Mouse (Mus musculus): ENCODE results near the gene Tmem38a. TPM values are rescaled to one million over a fixed set of nuclear protein-coding genes. Genes with fewer than 3 reads are reported as not detected.

Tmem38a gene
- polyA plus RNA-seq, 1 experiment from 2014 or later = 12.1 TPM

DNA sequence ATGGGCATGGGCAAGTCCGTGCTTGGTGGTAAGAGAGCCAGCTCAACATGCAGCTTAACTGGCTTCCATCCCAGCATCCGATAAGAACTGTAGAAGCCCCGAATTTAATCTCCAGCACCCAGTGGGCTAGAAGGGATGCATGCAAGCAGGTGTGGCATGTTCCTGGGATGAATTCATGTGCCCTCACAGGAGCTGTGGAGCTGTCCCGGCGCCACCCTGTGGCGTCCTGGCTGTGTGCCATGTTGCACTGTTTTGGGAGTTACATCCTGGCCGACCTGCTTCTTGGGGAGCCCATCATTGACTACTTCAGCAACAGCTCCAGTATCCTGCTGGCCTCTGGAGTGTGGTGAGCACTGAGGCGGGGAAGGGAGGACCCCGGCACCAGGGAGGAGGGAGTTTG is 7.5 kb downstream of the Tmem38a start:
- Histone ChIP-seq H3K9me3 (ENCODE audit: control insufficient read depth, low read length) (no peaks in the 10 kb centered on the region), H3K4me1 (ENCODE audit: control insufficient read depth, insufficient read depth, low read length) (no peaks in the 10 kb centered on the region), H3K27ac (ENCODE audit: low read length) (no peak overlapping the region), H3K4me2 (ENCODE audit: low read depth, low read length) (no peak overlapping the region), H3K27me3 (replicated peaks; ENCODE audit: control insufficient read depth, insufficient read depth, low read length) (no peaks in the 10 kb centered on the region), H3K4me3 (ENCODE audit: low read length) (no peak overlapping the region), H3K36me3 (ENCODE audit: control insufficient read depth, insufficient read depth, low read length) (no peaks in the 10 kb centered on the region; the same call in 1 of the 2 replicates), H3K9ac (ENCODE audit: low read depth, low read length) (no peak overlapping the region)
- 76% methylated on average over 9 of the region's 9 CpGs for WGBS
- no peak for ATAC-seq

DNA sequence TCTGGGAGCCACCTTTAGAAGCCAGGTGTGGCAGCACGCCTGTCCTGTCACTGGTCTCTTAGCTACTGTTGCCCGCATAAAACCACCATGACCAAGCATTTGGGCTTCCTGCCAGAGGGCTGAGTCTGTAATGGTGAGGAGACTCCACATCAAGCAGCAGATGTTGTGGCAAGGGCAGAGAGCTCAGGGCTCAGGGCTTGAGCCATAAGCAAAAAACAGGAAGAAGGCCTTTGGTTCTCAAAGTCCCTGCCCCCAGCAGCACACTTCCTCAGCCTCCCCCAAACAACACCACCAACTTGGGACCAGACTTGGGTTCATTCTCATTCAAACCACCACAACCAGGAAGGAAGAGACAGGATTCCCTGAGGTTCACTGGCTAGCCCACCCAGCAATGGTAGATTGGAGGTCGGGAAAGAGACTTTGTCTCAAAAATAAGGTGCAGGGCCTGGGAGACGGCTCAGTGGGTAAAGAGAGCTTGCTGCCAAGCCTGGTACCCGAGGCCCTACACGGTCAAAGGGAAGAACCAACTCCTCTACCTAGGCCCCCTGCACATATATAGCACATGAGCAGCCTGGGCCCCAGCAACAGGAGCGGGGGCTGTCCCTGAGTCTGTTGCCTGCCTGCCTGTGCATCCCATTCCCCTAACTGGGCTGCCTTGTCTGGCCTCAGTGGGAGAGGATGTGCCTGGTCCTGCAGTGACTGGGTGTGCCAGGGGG is 11.4 kb downstream of the Tmem38a start:
- no peaks in the 10 kb centered on the region for H3K4me1 ChIP-seq (ENCODE audit: control insufficient read depth, insufficient read depth, low read length)
- no peak overlapping the region for H3K4me3 ChIP-seq (ENCODE audit: low read length)
- 75% methylated on average over 7 of the region's 7 CpGs for WGBS
- no peaks in the 10 kb centered on the region; the same call in 1 of the 2 replicates for H3K36me3 ChIP-seq (ENCODE audit: control insufficient read depth, insufficient read depth, low read length)
- no peak overlapping the region for H3K9ac ChIP-seq (ENCODE audit: low read depth, low read length)
- no peak overlapping the region for H3K4me2 ChIP-seq (ENCODE audit: low read depth, low read length)
- H3K27ac ChIP-seq (ENCODE audit: low read length) = no peak overlapping the region
- no peaks in the 10 kb centered on the region for H3K27me3 ChIP-seq (replicated peaks; ENCODE audit: control insufficient read depth, insufficient read depth, low read length)
- H3K9me3 ChIP-seq (ENCODE audit: control insufficient read depth, low read length) = no peaks in the 10 kb centered on the region
- no peak for ATAC-seq

DNA sequence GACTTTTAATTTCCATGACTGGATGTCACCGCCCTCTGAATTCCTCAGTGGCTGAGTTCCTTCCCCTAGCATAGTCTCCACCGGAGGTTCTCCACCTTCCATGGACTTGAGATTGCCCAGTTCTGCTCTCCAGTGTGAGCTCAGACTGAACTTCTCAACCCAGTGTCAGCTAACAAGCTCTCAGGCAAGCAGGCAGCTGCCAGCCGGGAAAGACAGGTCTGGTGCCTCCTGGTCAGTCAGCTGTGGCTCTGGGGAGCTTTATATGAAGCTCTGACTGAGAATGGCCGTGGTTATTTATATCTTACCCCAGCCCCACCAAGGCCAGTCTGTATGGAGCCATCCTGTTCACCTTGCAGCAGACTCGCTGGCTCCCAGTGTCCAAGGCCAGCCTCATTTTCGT is 12.5 kb downstream of the Tmem38a start:
- no peak for ATAC-seq
- Histone ChIP-seq H3K4me2 (ENCODE audit: low read depth, low read length) (no peak overlapping the region), H3K9me3 (ENCODE audit: control insufficient read depth, low read length) (no peaks in the 10 kb centered on the region), H3K9ac (ENCODE audit: low read depth, low read length) (no peak overlapping the region), H3K36me3 (ENCODE audit: control insufficient read depth, insufficient read depth, low read length) (no peaks in the 10 kb centered on the region; the same call in 1 of the 2 replicates), H3K27ac (ENCODE audit: low read length) (no peak overlapping the region), H3K4me3 (ENCODE audit: low read length) (no peak overlapping the region), H3K4me1 (ENCODE audit: control insufficient read depth, insufficient read depth, low read length) (no peaks in the 10 kb centered on the region), H3K27me3 (replicated peaks; ENCODE audit: control insufficient read depth, insufficient read depth, low read length) (no peaks in the 10 kb centered on the region)
- WGBS = 70% methylated on average over 6 of the region's 6 CpGs

DNA sequence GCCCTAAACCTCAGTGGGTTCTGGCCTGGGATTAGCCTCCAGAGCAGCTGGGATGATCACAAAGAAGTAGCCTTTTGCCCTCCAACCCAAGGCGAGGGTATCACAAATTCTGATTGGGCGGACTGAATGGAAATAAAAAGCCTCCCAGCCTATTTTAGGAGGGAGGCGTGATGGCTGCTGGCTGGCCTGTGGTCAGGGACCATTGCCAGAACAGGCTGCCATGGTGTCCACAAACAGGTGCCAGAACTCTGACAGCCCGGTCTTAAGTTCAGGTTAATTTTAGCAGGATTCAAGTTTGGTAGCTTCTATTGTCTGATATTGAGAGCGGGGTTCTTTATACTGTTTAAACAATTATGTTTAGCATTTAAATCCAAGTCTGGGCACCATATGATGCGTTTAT is 16.0 kb downstream of the Tmem38a start:
- ATAC-seq = no peak
- H3K4me2 ChIP-seq (ENCODE audit: low read depth, low read length) = no peak overlapping the region
- H3K36me3 ChIP-seq (ENCODE audit: control insufficient read depth, insufficient read depth, low read length) = no peaks in the 10 kb centered on the region
- 71% methylated on average over 6 of the region's 6 CpGs for WGBS
- no peak overlapping the region for H3K27ac ChIP-seq (ENCODE audit: low read length)
- no peaks in the 10 kb centered on the region for H3K27me3 ChIP-seq (replicated peaks; ENCODE audit: control insufficient read depth, insufficient read depth, low read length)
- no peak overlapping the region for H3K4me3 ChIP-seq (ENCODE audit: low read length)
- no peak overlapping the region for H3K9ac ChIP-seq (ENCODE audit: low read depth, low read length)
- no peaks in the 10 kb centered on the region for H3K4me1 ChIP-seq (ENCODE audit: control insufficient read depth, insufficient read depth, low read length)
- H3K9me3 ChIP-seq (ENCODE audit: control insufficient read depth, low read length) = no peaks in the 10 kb centered on the region

DNA sequence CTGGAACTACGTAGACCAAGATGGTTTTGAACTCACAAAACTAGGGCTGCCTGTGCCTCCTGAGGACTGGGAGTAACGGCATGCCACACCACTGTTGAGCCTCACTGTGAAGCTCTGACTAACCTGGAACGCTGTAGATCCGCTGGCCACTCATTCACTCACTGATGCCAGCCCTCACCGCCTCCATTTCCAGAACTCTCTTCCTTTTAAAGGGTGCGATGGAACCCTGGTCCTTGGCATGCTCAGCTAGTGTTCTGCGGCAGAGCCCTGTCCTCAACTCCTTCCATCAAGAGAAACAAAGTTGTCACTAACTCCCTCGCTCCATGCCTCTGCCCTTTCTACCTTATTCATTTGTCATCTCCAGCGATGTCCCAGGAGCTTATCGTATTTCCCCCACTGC is 17.0 kb downstream of the Tmem38a start:
- Histone ChIP-seq H3K4me1 (ENCODE audit: control insufficient read depth, insufficient read depth, low read length) (no peaks in the 10 kb centered on the region), H3K27me3 (replicated peaks; ENCODE audit: control insufficient read depth, insufficient read depth, low read length) (no peaks in the 10 kb centered on the region), H3K27ac (ENCODE audit: low read length) (no peak overlapping the region), H3K9me3 (ENCODE audit: control insufficient read depth, low read length) (no peaks in the 10 kb centered on the region), H3K4me2 (ENCODE audit: low read depth, low read length) (no peak overlapping the region), H3K36me3 (ENCODE audit: control insufficient read depth, insufficient read depth, low read length) (no peaks in the 10 kb centered on the region), H3K4me3 (ENCODE audit: low read length) (no peak overlapping the region), H3K9ac (ENCODE audit: low read depth, low read length) (no peak overlapping the region)
- no peak for ATAC-seq
- WGBS = 89% methylated on average over 10 of the region's 10 CpGs

DNA sequence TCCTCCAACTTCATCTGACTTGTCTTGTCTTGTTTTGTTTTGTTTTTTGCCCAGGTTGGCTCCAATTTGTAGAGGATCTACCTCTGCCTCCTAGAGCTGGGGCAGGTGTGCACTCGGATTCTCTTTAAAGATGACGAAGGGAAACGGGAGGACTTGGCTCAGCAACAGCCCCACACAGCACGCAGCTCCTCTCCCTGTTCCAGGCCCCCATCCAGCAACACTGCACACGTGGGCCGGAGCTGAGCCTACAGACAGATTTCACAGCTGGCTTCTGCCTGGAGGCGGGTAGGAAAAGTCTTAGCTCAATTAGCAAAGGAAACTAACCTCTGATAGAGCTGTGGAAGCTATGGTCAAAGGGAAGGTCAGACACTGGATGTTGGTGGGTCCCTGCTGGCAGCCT is 17.4 kb downstream of the Tmem38a start:
- no peak for ATAC-seq
- no peaks in the 10 kb centered on the region for H3K27me3 ChIP-seq (replicated peaks; ENCODE audit: control insufficient read depth, insufficient read depth, low read length)
- no peak overlapping the region for H3K27ac ChIP-seq (ENCODE audit: low read length)
- H3K9ac ChIP-seq (ENCODE audit: low read depth, low read length) = no peak overlapping the region
- WGBS = 79% methylated on average over 7 of the region's 7 CpGs
- H3K9me3 ChIP-seq (ENCODE audit: control insufficient read depth, low read length) = no peaks in the 10 kb centered on the region
- H3K4me2 ChIP-seq (ENCODE audit: low read depth, low read length) = no peak overlapping the region
- H3K4me1 ChIP-seq (ENCODE audit: control insufficient read depth, insufficient read depth, low read length) = no peaks in the 10 kb centered on the region
- no peak overlapping the region for H3K4me3 ChIP-seq (ENCODE audit: low read length)
- no peaks in the 10 kb centered on the region for H3K36me3 ChIP-seq (ENCODE audit: control insufficient read depth, insufficient read depth, low read length)

DNA sequence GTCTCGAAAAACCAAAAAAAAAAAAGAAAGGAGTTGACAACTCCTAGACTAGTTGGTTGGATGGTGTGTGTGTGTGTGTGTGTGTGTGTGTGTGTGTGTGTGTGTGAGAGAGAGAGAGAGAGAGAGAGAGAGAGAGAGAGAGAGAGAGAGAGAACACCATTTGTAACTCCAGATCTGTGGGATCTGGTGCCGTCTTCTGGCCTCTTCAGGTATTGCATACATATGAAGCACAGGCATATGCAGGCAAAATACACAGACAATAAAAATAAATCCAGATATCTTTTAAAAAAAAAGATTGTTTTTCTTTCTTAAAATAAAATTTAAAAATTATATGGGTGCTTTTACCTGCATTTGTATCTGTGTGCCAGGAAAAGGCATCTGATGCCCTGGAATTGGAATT is 18.3 kb downstream of the Tmem38a start:
- WGBS = 49% methylated on average over 2 of the region's 2 CpGs
- no peak overlapping the region for H3K27ac ChIP-seq (ENCODE audit: low read length)
- H3K27me3 ChIP-seq (replicated peaks; ENCODE audit: control insufficient read depth, insufficient read depth, low read length) = no peaks in the 10 kb centered on the region
- no peaks in the 10 kb centered on the region for H3K4me1 ChIP-seq (ENCODE audit: control insufficient read depth, insufficient read depth, low read length)
- no peak overlapping the region for H3K4me2 ChIP-seq (ENCODE audit: low read depth, low read length)
- H3K4me3 ChIP-seq (ENCODE audit: low read length) = no peak overlapping the region
- no peak overlapping the region for H3K9ac ChIP-seq (ENCODE audit: low read depth, low read length)
- H3K36me3 ChIP-seq (ENCODE audit: control insufficient read depth, insufficient read depth, low read length) = no peaks in the 10 kb centered on the region
- no peak for ATAC-seq
- H3K9me3 ChIP-seq (ENCODE audit: control insufficient read depth, low read length) = no peaks in the 10 kb centered on the region

Small RNAs within 50 kb of the gene (microRNA-seq; reads per million reads assigned to microRNA genes)
- gene Gm28019 = not detected

Other genes with a start within 250 kb of the Tmem38a start
- 41.9 and 42.5 TPM in 2 replicates for gene Eps15l1, start 150.6 kb upstream of the Tmem38a start, polyA plus RNA-seq (2015; fragmentation: Nextera tagmentation; extraction: Ambion mirVana)
- gene Calr3, start 128.2 kb upstream of the Tmem38a start, polyA plus RNA-seq (2015; fragmentation: Nextera tagmentation; extraction: Ambion mirVana) = 1.4 and 1.5 TPM in 2 replicates
- gene 1700030K09Rik, start 128.2 kb upstream of the Tmem38a start, polyA plus RNA-seq (2015; fragmentation: Nextera tagmentation; extraction: Ambion mirVana) = 10.7 and 11.5 TPM in 2 replicates
- 46.0 and 47.9 TPM in 2 replicates for gene Cherp, start 96.8 kb upstream of the Tmem38a start, polyA plus RNA-seq (2015; fragmentation: Nextera tagmentation; extraction: Ambion mirVana)
- gene Slc35e1, start 79.4 kb upstream of the Tmem38a start, polyA plus RNA-seq (2015; fragmentation: Nextera tagmentation; extraction: Ambion mirVana) = 7.9 and 8.2 TPM in 2 replicates
- gene Med26, start 23.8 kb upstream of the Tmem38a start, polyA plus RNA-seq (2015; fragmentation: Nextera tagmentation; extraction: Ambion mirVana) = 13.5 and 14.2 TPM in 2 replicates
- 114 and 121 TPM in 2 replicates for gene Smim7, start 967 bp upstream of the Tmem38a start, polyA plus RNA-seq (2015; fragmentation: Nextera tagmentation; extraction: Ambion mirVana)
- 0.09 and 0.12 TPM in 2 replicates for gene Nwd1, start 74.7 kb downstream of the Tmem38a start, polyA plus RNA-seq (2015; fragmentation: Nextera tagmentation; extraction: Ambion mirVana)
- 130 and 141 TPM in 2 replicates for gene Sin3b, start 151.2 kb downstream of the Tmem38a start, polyA plus RNA-seq (2015; fragmentation: Nextera tagmentation; extraction: Ambion mirVana)
- 3.9 and 4.7 TPM in 2 replicates for gene F2rl3, start 189.8 kb downstream of the Tmem38a start, polyA plus RNA-seq (2015; fragmentation: Nextera tagmentation; extraction: Ambion mirVana)